Mouse (Mus musculus): Measurements from ENCODE around the gene Spaca4.

The Spaca4 gene

GRCm38 (mm10) chr7:45725713-45726112, at the start of gene Spaca4:
Gene Spaca4 (minus strand): TSS chr7:45725813.
- DNase-seq (ENCODE audit: extremely low spot score, low read depth, low spot score), result no peak

GRCm38 (mm10) chr7:45775237-45775636, 49.6 kb upstream of the Spaca4 start:
- DNase-seq (ENCODE audit: extremely low spot score, low read depth, low spot score), result no peak

DNA sequence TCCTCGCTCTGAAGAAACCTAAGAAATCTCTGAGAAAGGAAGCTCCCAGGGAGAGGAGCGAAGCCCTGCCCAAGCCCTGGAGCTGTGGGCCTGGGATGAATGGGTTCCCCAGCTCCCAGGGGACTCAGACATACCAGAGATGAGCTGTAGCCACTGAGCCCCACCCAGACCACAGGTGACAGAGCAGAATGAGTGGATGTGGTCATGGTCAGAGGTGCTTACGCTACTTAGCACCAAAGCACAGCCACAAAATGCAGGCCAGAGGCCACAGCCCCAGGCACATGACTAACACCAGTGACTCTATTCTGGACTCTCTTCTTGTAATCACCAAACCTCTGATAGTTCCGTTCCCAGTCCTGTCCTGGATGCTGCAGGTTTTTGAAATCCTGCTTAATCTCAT, 45.5 kb upstream of the Spaca4 start:
- DNase-seq (ENCODE audit: extremely low spot score, low read depth, low spot score), result no peak

DNA sequence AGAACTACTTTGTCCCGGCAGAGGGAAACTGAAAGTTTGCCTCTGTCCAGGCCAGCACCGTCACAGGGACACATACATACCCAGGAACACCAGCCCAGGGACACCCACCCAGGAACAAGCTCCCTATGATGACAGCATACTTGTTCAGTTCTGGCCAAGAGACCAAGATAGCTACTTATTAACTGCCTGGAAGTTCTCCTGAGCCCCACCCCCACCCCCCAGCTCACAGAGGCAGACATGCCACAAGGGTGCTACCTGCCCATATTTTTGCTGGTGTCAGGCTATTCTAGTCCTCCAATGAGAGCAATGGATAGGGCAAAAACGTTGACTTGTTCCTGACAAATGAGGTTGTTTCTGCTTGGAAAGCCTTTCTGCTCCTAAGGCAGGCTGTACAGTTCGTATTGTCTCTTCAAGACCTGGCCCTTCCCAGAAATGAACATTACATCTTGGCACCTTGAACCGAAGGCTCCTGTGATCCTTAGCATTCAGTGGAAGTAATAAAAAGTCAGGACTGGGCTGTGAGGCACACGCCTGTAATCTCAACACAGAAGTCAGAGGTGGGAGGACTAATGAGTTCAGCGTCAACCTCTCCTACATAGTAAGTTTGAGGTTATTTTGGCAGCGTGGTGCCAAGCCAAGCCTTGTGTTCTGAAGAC, 44.9 kb upstream of the Spaca4 start:
- DNase-seq (ENCODE audit: extremely low spot score, low read depth, low spot score), result no peak

- no peak for DNase-seq (ENCODE audit: extremely low spot score, low read depth, low spot score)
Observed at GRCm38 (mm10) chr7:45767500-45767899, 41.9 kb upstream of the Spaca4 start.

GRCm38 (mm10) chr7:45766764-45767163, 41.2 kb upstream of the Spaca4 start:
- no peak for DNase-seq (ENCODE audit: extremely low spot score, low read depth, low spot score)

- DNase-seq (ENCODE audit: extremely low spot score, low read depth, low spot score), result no peak
Observed at GRCm38 (mm10) chr7:45765995-45766394, 40.4 kb upstream of the Spaca4 start.

GRCm38 (mm10) chr7:45760151-45760550, 34.5 kb upstream of the Spaca4 start:
- DNase-seq (ENCODE audit: extremely low spot score, low read depth, low spot score), result no peak

- DNase-seq (ENCODE audit: extremely low spot score, low read depth, low spot score), result no peak
Observed at GRCm38 (mm10) chr7:45759400-45759799, 33.8 kb upstream of the Spaca4 start.

- DNase-seq (ENCODE audit: extremely low spot score, low read depth, low spot score), result no peak
Observed at GRCm38 (mm10) chr7:45755703-45756102, 30.1 kb upstream of the Spaca4 start.

GRCm38 (mm10) chr7:45750162-45750561, 24.5 kb upstream of the Spaca4 start:
- DNase-seq (ENCODE audit: extremely low spot score, low read depth, low spot score), result no peak

DNA sequence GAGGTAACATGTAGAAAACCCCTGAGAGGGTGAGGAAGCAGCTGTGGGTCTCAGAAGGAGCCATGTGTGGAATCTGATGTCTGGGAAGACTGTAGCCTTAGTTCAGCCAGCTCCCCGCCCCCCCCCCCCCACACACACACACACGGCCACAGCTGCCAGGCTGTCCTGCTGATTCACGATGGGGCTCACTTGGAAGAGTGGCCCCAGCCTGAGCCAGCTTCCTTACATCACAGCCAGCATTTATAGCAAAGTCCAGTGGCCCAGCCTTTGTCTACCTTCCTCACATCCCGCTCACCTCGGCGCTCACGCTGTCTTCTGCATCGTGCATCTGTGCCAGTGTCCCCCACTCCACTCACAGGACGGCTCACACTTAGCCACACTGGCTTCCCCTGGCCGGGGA, 23.8 kb upstream of the Spaca4 start:
- no peak for DNase-seq (ENCODE audit: extremely low spot score, low read depth, low spot score)

DNA sequence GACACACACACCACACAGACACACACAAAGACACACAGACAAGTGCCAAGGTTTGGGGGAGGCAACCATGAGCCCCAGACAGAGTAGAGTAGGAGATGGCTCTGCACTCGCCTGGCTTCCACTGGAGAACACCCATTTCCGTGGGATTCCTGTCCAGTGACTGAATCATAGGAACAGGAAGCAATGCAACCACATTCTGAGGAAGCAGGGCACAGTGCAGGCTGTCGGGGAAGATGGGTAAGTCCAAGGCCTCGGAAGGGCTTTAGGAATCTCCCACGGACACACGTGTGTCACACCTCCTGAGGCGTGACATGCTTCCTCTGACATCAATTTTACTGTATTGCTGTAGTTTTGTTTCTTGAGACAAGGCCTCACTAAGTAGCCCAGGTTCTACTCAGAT, 22.5 kb upstream of the Spaca4 start:
- no peak for DNase-seq (ENCODE audit: extremely low spot score, low read depth, low spot score)

GRCm38 (mm10) chr7:45747450-45747849, 21.8 kb upstream of the Spaca4 start:
- no peak for DNase-seq (ENCODE audit: extremely low spot score, low read depth, low spot score)

DNA sequence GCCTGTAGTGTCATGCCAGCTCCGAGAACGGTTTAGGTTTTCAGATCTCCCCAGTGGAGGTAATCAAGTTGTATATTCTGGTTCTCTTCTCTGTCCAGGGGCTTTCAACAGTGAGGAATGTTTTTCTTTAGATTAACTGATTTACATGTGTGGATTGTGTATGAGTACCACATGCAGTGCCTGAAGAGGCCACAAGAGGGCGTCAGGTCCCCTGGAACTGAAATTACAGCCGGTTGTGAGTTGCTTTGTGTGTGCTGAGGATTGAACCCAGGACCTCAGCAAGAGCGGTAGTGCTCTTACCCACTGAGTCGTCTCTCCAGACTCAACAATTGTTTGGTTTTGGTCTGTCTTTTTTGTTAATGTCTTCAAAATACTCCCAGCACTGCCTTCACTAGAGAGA, 20.9 kb upstream of the Spaca4 start:
- DNase-seq (ENCODE audit: extremely low spot score, low read depth, low spot score), result no peak

GRCm38 (mm10) chr7:45744387-45744786, 18.8 kb upstream of the Spaca4 start:
- peak; percentile 61 for DNase-seq (ENCODE audit: extremely low spot score, low read depth, low spot score)

DNA sequence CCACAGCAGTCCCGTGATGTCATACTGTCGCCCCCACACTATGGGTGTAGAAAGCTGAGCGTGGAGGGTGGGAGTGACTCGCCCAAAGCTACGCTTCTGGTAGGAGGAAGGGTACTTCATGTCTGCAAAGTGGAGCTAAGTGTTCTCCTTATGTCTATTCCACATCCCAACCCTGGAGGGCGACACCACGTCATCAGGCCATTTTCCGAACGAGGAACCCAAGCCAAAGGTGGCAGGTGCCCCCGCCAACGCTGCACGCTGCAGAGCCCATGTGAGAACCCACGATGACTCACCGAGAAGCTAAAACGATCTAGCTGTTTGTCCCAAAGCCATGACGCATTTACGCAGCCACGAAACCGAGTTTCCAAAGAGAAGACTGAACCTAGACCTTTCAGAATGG, 16.7 kb upstream of the Spaca4 start:
- DNase-seq (ENCODE audit: extremely low spot score, low read depth, low spot score), result no peak

DNA sequence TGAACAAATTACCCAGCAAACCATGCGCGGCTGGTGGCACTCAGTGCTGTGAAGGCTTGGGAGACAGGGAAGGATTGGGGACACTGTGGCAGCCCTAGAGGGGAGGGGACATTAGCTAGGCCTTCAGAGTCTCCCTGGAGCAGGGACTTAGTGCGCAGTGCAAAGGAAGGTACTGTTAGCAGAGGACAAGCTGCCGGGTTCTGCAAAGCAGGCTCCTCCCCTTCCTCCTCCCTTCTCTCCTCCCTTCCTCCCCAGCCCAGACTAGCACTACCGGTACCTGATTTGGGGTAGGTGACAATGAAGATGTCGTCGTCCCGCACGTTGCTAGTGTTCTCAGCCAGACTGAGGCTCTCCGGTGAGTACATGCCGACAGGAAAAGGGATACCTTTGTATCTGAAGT, 16.2 kb upstream of the Spaca4 start:
- DNase-seq (ENCODE audit: extremely low spot score, low read depth, low spot score), result no peak

DNA sequence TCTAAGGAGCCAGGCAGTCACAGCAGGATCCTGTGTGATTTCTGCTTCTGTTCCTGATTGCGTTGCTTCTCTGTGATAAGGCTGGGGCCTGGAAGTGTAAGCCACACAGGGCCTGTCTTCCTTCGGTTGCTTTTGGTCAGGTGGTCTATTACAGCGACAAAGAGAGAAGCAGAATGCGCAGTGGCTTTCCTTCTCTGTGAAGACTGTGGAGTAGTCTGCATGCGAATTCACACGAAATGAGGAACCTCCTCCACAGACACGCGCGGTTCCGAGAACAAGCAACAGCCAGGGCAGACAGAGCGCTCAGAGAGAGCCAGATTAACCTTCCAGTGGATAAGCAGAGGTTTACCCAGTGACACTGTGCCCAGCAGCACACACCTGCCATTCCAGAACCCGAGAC, 15.7 kb upstream of the Spaca4 start:
- DNase-seq (ENCODE audit: extremely low spot score, low read depth, low spot score), result no peak

GRCm38 (mm10) chr7:45739820-45740219, 14.2 kb upstream of the Spaca4 start:
- DNase-seq (ENCODE audit: extremely low spot score, low read depth, low spot score), result no peak

DNA sequence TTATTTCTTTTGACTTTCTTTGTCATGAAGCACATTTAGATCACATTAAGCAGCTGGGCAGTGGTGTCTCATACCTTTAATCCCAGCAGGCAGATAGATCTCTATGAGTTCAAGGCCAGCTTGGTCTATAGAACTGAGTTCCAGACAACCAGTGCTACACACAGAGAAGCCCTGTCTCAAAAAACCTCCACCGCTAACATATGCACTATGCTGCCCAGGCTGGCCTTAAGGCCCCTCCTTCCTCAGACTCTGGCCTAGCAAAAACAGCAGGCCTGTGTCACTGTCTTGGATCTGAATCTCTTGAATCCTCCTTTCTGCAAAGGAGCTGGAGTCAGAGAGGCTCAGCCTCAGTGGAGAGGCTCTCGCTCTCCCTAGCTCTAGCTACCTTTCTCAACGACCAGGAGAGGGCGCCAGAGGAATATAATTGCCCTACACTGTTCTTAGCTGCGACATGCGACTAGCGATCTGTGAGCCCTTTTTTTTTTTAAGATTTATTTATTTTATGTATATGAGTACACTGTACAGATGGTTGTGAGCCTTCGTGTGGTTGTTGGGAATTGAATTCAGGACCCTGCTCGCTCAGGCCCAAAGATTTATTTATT, 13.7 kb upstream of the Spaca4 start:
- no peak for DNase-seq (ENCODE audit: extremely low spot score, low read depth, low spot score)

DNA sequence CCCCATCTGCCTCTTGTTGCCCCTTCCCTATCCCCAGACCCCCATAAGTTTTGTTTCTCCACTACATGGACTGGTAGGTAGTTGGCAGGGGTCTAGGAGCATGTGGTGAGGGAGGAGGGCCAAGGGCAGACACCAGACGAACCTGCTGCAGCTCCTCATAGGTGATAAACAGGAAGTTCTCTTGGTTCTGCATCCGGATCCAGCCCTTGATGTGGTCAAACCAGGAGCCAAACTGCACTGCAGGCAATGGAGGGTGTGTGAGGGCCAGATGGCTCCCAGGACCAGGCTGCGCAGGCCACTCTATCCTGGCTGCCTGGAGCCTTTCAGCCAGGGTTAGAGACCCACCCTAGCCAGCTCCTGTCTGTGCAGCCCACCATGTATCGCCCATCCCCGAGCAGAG, 7.9 kb upstream of the Spaca4 start:
- DNase-seq (ENCODE audit: extremely low spot score, low read depth, low spot score), result no peak

Data from hindlimb bud, embryonic 11.5 days (tissue).